Mouse (Mus musculus): ENCODE measurements around the gene Rac1.
A peak's percentile ranks its signal among the peaks of the same experiment; 100 is the strongest.
"Not testable (repeated sequence)": the region's sequence is repeated elsewhere in the genome, so short reads cannot be mapped to it uniquely, and the experiment has no call there.

The Rac1 gene

GRCm38 (mm10) chr5:143525454-143526225, 2.2 kb downstream of the Rac1 start:
- DNase-seq (ENCODE audit: low spot score in 2 of 2), result no peak

GRCm38 (mm10) chr5:143522882-143523281, 5.0 kb downstream of the Rac1 start:
- no peak for DNase-seq (ENCODE audit: low spot score in 2 of 2)

GRCm38 (mm10) chr5:143520415-143520814, 7.4 kb downstream of the Rac1 start:
- no peak for DNase-seq (ENCODE audit: low spot score in 2 of 2)

GRCm38 (mm10) chr5:143518045-143518591, 9.7 kb downstream of the Rac1 start:
- DNase-seq (ENCODE audit: low spot score in 2 of 2), result no peak

GRCm38 (mm10) chr5:143517436-143517835, 10.4 kb downstream of the Rac1 start:
- no peak for DNase-seq (ENCODE audit: low spot score in 2 of 2)

GRCm38 (mm10) chr5:143517005-143517404, 10.8 kb downstream of the Rac1 start:
- DNase-seq (ENCODE audit: low spot score in 2 of 2), result no peak

- DNase-seq (ENCODE audit: low spot score in 2 of 2), result no peak
These were observed 13.0 kb downstream of the Rac1 start for GRCm38 (mm10) chr5:143514878-143515277.

GRCm38 (mm10) chr5:143512305-143512704, 15.5 kb downstream of the Rac1 start:
- no peak for DNase-seq (ENCODE audit: low spot score in 2 of 2)

- no peak for DNase-seq (ENCODE audit: low spot score in 2 of 2)
These were observed 16.3 kb downstream of the Rac1 start for GRCm38 (mm10) chr5:143511577-143511976.

- no peak for DNase-seq (ENCODE audit: low spot score in 2 of 2)
These were observed 18.1 kb downstream of the Rac1 start for GRCm38 (mm10) chr5:143509737-143510136.

GRCm38 (mm10) chr5:143509294-143509693, 18.5 kb downstream of the Rac1 start:
- no peak for DNase-seq (ENCODE audit: low spot score in 2 of 2)

GRCm38 (mm10) chr5:143505545-143505944, 22.3 kb downstream of the Rac1 start:
- DNase-seq (ENCODE audit: low spot score in 2 of 2), result no peak

GRCm38 (mm10) chr5:143505056-143505455, 22.8 kb downstream of the Rac1 start:
- no peak for DNase-seq (ENCODE audit: low spot score in 2 of 2)

GRCm38 (mm10) chr5:143504453-143504852, 23.4 kb downstream of the Rac1 start:
- DNase-seq (ENCODE audit: low spot score in 2 of 2), result no peak

GRCm38 (mm10) chr5:143503740-143504139, 24.1 kb downstream of the Rac1 start:
- DNase-seq (ENCODE audit: low spot score in 2 of 2), result no peak

GRCm38 (mm10) chr5:143502899-143503557, 24.8 kb downstream of the Rac1 start:
- no peak for DNase-seq (ENCODE audit: low spot score in 2 of 2)

- DNase-seq (ENCODE audit: low spot score in 2 of 2), result peak; percentile 56 to 66
These were observed 26.2 kb downstream of the Rac1 start for GRCm38 (mm10) chr5:143501649-143502048.

- no peak for DNase-seq (ENCODE audit: low spot score in 2 of 2)
These were observed 26.7 kb downstream of the Rac1 start for GRCm38 (mm10) chr5:143501140-143501539.

- DNase-seq (ENCODE audit: low spot score in 2 of 2), result not testable (repeated sequence)
These were observed 27.1 kb downstream of the Rac1 start for GRCm38 (mm10) chr5:143500711-143501110.

GRCm38 (mm10) chr5:143499686-143500085, 28.1 kb downstream of the Rac1 start:
- no peak for DNase-seq (ENCODE audit: low spot score in 2 of 2)

GRCm38 (mm10) chr5:143499197-143499596, 28.6 kb downstream of the Rac1 start:
- no peak for DNase-seq (ENCODE audit: low spot score in 2 of 2)

- no peak for DNase-seq (ENCODE audit: low spot score in 2 of 2)
These were observed 30.4 kb downstream of the Rac1 start for GRCm38 (mm10) chr5:143497451-143497850.

- DNase-seq (ENCODE audit: low spot score in 2 of 2), result no peak
These were observed 32.1 kb downstream of the Rac1 start for GRCm38 (mm10) chr5:143495708-143496107.

Measured in right cerebral cortex, postnatal 10 days (tissue).